Mouse (Mus musculus): ENCODE measurements around the gene Nfkbid.

DNA sequence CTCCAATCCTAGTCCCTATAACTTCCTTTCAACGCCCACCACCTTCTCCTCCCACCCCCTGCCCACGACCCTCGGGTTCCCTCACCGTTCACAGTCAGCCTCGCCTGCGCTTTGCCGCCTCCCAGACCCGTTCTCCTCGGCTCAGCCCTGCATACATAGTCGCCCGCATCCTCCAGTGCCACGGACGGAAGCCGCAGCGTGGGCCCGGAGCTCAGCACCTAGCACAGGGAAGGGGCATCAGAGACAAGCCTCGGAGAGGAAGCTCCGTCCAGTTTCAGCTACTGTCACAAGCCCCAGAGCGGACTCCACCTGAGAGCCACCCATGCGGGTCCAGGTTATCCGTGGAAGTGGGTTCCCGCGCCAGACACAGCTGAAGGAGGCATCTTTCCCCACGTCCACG is 31.8 kb downstream of the Nfkbid start:
- TF ChIP-seq CTCF (IDR thresholded peaks at IDR 0.05; ENCODE audit: low read depth) (no peak), EP300 (IDR thresholded peaks at IDR 0.05; ENCODE audit: low read depth) (no peak)
